Mouse (Mus musculus): ENCODE measurements around the gene Helt. TPM values are rescaled to one million over a fixed set of nuclear protein-coding genes. Genes with fewer than 3 reads are reported as not detected.

Gene Helt
- polyA plus RNA-seq (2016; fragmentation: Nextera tagmentation; extraction: Ambion mirVana), result 0.36 and 0.64 TPM in 2 replicates

- no peak within 1 kb of the TSS for H3K27ac ChIP-seq (replicated peaks)
- peak within 1 kb of the TSS; percentile 44 for H3K4me3 ChIP-seq
- under 1% methylated on average over 50 of the region's 50 CpGs for WGBS
- H3K4me1 ChIP-seq, result peaks cover 38% of the 10 kb centered on the region
- H3K27me3 ChIP-seq (replicated peaks; ENCODE audit: low read depth, poor library complexity, severe bottlenecking), result peaks cover 100% of the 10 kb centered on the region
- no peaks in the 10 kb centered on the region for H3K36me3 ChIP-seq (replicated peaks)
- DNase-seq (ENCODE audit: low spot score), result peak; percentile 53
- no peaks in the 10 kb centered on the region for H3K9me3 ChIP-seq
These were observed at the start of gene Helt for GRCm38 (mm10) chr8:46294181-46294892. Helt (minus strand) TSS chr8:46294671.

DNA sequence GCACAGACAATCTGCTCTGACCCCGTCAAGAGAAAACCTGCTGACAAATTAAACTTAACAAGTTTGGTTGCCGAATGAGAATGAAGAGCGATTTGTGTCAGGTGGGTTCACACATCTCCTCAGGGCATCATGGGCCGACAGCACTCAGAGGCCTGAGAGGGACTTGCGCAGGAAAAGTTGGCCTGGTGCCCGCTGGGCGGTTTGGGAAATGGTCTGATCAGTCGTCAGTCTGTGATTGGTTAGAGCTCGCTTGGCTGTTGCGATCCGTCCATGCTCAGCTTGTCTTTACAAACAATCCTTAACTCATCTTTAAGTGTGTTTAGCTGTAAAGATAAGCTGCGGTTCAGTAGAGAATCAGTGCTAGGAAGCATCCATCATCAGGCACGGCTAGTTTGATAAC lies 47.8 kb upstream of the Helt start:
- Histone ChIP-seq H3K4me1 (peaks cover 6% of the 10 kb centered on the region), H3K27ac (replicated peaks) (no peak overlapping the region), H3K4me3 (no peak overlapping the region), H3K36me3 (replicated peaks) (no peaks in the 10 kb centered on the region), H3K9me3 (no peaks in the 10 kb centered on the region), H3K27me3 (replicated peaks; ENCODE audit: low read depth, poor library complexity, severe bottlenecking) (no peaks in the 10 kb centered on the region)
- WGBS, result 87% methylated on average over 13 of the region's 13 CpGs
- no peak for DNase-seq (ENCODE audit: low spot score)

DNA sequence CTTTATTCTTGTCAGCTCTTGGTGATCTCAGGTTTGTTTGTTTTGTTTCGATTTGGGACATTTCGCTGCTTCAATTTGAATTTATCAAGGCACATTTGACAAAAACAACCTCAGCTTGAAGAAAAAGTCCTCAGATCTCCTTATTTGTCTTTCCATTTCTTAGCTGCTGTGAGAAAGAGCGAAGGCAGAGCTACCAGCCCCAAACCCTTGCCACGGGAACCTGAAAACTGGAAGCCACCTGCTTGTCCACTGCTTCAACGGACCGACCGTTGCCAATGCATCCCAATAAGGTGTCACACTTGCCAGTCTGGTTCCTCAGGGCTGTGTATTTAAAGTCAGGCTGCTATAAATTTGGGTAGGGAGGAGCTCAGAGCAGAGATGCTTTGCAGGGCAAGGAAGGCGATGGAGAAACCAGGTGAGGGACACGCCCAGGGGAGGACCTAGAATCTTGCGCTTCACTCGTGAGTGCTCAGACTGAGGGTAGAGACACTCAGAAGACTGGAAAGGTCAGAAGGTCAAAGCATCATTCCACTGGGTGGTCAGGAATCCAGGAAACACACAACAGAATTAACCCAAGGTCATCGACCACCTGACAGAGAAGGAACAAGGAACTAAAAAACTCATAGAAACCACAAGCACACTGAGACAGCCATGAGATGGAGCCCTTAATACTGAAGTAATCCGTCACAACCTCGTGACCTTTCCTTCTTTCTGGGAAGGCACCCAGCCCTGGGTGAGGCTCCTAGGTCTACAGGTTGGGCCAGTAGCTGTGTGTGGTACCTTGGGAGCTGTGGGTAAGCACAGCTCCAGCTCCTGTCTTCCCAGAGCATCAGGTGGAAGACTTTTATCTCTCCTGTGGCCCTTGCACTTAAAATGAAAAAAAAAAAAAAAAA lies 46.2 kb upstream of the Helt start:
- Histone ChIP-seq H3K27me3 (replicated peaks; ENCODE audit: low read depth, poor library complexity, severe bottlenecking) (no peaks in the 10 kb centered on the region), H3K9me3 (no peaks in the 10 kb centered on the region), H3K4me3 (no peak overlapping the region), H3K4me1 (peaks cover 6% of the 10 kb centered on the region), H3K36me3 (replicated peaks) (no peaks in the 10 kb centered on the region), H3K27ac (replicated peaks) (no peak overlapping the region)
- no peak for DNase-seq (ENCODE audit: low spot score)
- 81% methylated on average over 14 of the region's 14 CpGs for WGBS

DNA sequence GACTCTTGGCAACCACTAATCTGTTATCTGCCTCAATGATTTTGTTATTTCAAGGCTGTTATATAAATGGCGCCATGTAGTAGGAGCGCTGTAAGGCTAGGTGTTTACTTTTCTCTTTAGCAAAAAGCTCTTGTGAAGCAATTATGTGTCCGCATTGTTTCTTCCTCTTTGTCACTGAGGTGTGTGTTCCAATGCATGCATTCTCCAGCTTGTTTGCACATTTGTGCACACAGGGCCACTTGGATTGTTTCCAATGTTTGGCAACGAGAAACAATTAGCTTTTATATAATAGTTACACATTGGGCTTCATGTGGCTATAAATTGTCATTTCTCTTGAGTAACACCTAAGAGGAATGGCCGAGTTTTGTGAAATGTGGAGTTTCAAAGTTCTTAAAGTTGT lies 44.8 kb upstream of the Helt start:
- no peaks in the 10 kb centered on the region for H3K27me3 ChIP-seq (replicated peaks; ENCODE audit: low read depth, poor library complexity, severe bottlenecking)
- 89% methylated on average over 5 of the region's 5 CpGs for WGBS
- DNase-seq (ENCODE audit: low spot score), result no peak
- H3K27ac ChIP-seq (replicated peaks), result no peak overlapping the region
- H3K9me3 ChIP-seq, result no peaks in the 10 kb centered on the region
- no peaks in the 10 kb centered on the region for H3K36me3 ChIP-seq (replicated peaks)
- no peak overlapping the region for H3K4me3 ChIP-seq
- peaks cover 6% of the 10 kb centered on the region for H3K4me1 ChIP-seq

GRCm38 (mm10) chr8:46336351-46336750 lies 41.9 kb upstream of the Helt start:
- Histone ChIP-seq H3K27ac (replicated peaks) (no peak overlapping the region), H3K4me3 (no peak overlapping the region), H3K27me3 (replicated peaks; ENCODE audit: low read depth, poor library complexity, severe bottlenecking) (no peaks in the 10 kb centered on the region), H3K36me3 (replicated peaks) (no peaks in the 10 kb centered on the region), H3K9me3 (no peaks in the 10 kb centered on the region), H3K4me1 (peaks cover 9% of the 10 kb centered on the region)
- 94% methylated on average over 8 of the region's 8 CpGs for WGBS
- DNase-seq (ENCODE audit: low spot score), result no peak

DNA sequence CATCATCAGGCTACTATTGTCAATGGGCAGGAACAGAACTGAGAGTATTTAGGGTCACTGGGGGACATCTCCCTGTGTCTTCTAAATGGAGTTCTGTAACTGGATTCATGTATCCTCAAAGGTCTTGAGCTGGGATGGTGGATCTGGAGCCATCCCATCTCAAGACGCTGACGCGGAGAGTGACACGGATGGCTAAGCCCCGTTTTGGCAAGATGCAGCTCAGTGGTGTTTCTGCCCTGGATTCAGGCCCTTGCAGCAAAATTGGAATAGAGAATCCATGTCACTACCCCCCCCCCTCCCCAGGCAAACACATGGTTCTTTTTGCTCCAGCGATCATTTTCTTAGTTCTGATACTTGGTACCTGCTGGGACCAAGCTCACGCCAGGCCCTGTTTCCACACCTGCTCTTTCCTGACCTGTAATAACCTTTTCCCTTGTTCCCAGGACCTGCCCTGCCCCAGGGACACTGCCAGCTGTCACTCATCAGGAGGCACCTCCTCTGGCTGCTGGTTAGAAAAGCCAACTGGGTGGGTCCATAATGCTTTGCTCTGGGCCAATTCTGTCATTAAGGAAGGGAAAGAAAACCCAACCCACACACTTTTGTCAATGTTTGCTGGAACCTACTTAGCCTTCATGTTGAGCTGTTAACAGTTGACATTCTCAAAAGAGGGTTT lies 38.1 kb upstream of the Helt start:
- DNase-seq (ENCODE audit: low spot score), result no peak
- 83% methylated on average over 7 of the region's 7 CpGs for WGBS
- H3K27ac ChIP-seq (replicated peaks), result no peak overlapping the region

GRCm38 (mm10) chr8:46331801-46332200 lies 37.3 kb upstream of the Helt start:
- no peak overlapping the region for H3K4me3 ChIP-seq
- no peaks in the 10 kb centered on the region for H3K36me3 ChIP-seq (replicated peaks)
- 86% methylated on average over 5 of the region's 5 CpGs for WGBS
- H3K4me1 ChIP-seq, result peaks cover 4% of the 10 kb centered on the region; the same call in 1 of the 2 replicates
- H3K27me3 ChIP-seq (replicated peaks; ENCODE audit: low read depth, poor library complexity, severe bottlenecking), result no peaks in the 10 kb centered on the region
- H3K9me3 ChIP-seq, result no peaks in the 10 kb centered on the region
- no peak for DNase-seq (ENCODE audit: low spot score)
- H3K27ac ChIP-seq (replicated peaks), result no peak overlapping the region

More for the DNA sequence above, 38.1 kb upstream of the Helt start:
- H3K36me3 ChIP-seq (replicated peaks), result no peaks in the 10 kb centered on the region
- no peaks in the 10 kb centered on the region for H3K27me3 ChIP-seq (replicated peaks; ENCODE audit: low read depth, poor library complexity, severe bottlenecking)
- peaks cover 4% of the 10 kb centered on the region; the same call in 1 of the 2 replicates for H3K4me1 ChIP-seq
- no peak overlapping the region for H3K4me3 ChIP-seq
- H3K9me3 ChIP-seq, result no peaks in the 10 kb centered on the region

- no peaks in the 10 kb centered on the region for H3K27me3 ChIP-seq (replicated peaks; ENCODE audit: low read depth, poor library complexity, severe bottlenecking)
- H3K27ac ChIP-seq (replicated peaks), result no peak overlapping the region
- H3K4me3 ChIP-seq, result no peak overlapping the region
- WGBS, result 63% methylated on average over 4 of the region's 4 CpGs
- 0 out of 2 replicates have a peak, but pooled peaks cover 5% of the 10 kb centered on the region for H3K9me3 ChIP-seq
- H3K36me3 ChIP-seq (replicated peaks), result no peaks in the 10 kb centered on the region
- DNase-seq (ENCODE audit: low spot score), result no peak
- peaks cover 4% of the 10 kb centered on the region; the same call in 1 of the 2 replicates for H3K4me1 ChIP-seq
These were observed 34.9 kb upstream of the Helt start for GRCm38 (mm10) chr8:46329396-46329795.

DNA sequence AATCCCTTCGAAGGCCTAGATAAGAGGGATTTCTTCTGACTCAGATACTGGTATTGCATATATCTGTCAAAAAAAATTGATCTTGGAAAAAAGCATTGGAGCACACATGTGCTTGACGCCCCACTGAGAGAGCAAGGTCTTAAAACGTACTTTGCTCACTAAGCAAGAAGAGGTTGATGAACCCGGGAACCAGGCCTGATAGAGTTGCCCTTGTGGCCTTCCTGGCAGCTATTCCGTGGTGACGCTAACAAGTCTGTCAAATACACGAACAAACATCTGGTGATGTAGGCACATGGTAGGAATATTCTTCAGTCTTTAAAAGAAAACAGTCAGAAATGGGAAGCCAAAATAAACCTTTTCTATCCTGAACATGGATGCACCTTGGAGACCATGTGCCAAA lies 32.8 kb upstream of the Helt start:
- 92% methylated on average over 7 of the region's 7 CpGs for WGBS
- no peaks in the 10 kb centered on the region for H3K36me3 ChIP-seq (replicated peaks)
- H3K27me3 ChIP-seq (replicated peaks; ENCODE audit: low read depth, poor library complexity, severe bottlenecking), result no peaks in the 10 kb centered on the region
- no peak overlapping the region for H3K4me3 ChIP-seq
- no peaks in the 10 kb centered on the region; the same call in 1 of the 2 replicates for H3K4me1 ChIP-seq
- DNase-seq (ENCODE audit: low spot score), result no peak
- H3K9me3 ChIP-seq, result 0 out of 2 replicates have a peak, but pooled peaks cover 5% of the 10 kb centered on the region
- H3K27ac ChIP-seq (replicated peaks), result no peak overlapping the region

GRCm38 (mm10) chr8:46326715-46327114 lies 32.2 kb upstream of the Helt start:
- 81% methylated on average over 5 of the region's 5 CpGs for WGBS
- DNase-seq (ENCODE audit: low spot score), result no peak
- H3K27me3 ChIP-seq (replicated peaks; ENCODE audit: low read depth, poor library complexity, severe bottlenecking), result no peaks in the 10 kb centered on the region

GRCm38 (mm10) chr8:46324676-46325075 lies 30.2 kb upstream of the Helt start:
- 0 out of 2 replicates have a peak, but pooled peaks cover 5% of the 10 kb centered on the region for H3K9me3 ChIP-seq

More at GRCm38 (mm10) chr8:46326715-46327114, 32.2 kb upstream of the Helt start:
- Histone ChIP-seq H3K27ac (replicated peaks) (no peak overlapping the region), H3K36me3 (replicated peaks) (no peaks in the 10 kb centered on the region), H3K4me1 (no peaks in the 10 kb centered on the region; the same call in 1 of the 2 replicates), H3K9me3 (0 out of 2 replicates have a peak, but pooled peaks cover 5% of the 10 kb centered on the region), H3K4me3 (no peak overlapping the region)

GRCm38 (mm10) chr8:46323672-46324191 lies 29.3 kb upstream of the Helt start:
- Histone ChIP-seq H3K4me3 (no peak overlapping the region), H3K4me1 (no peaks in the 10 kb centered on the region; the same call in 1 of the 2 replicates), H3K36me3 (replicated peaks) (no peaks in the 10 kb centered on the region), H3K9me3 (0 out of 2 replicates have a peak, but pooled peaks cover 5% of the 10 kb centered on the region), H3K27ac (replicated peaks) (no peak overlapping the region), H3K27me3 (replicated peaks; ENCODE audit: low read depth, poor library complexity, severe bottlenecking) (no peaks in the 10 kb centered on the region)
- 88% methylated on average over 5 of the region's 5 CpGs for WGBS
- no peak for DNase-seq (ENCODE audit: low spot score)

More at GRCm38 (mm10) chr8:46324676-46325075, 30.2 kb upstream of the Helt start:
- H3K36me3 ChIP-seq (replicated peaks), result no peaks in the 10 kb centered on the region
- no peaks in the 10 kb centered on the region for H3K27me3 ChIP-seq (replicated peaks; ENCODE audit: low read depth, poor library complexity, severe bottlenecking)
- no peak for DNase-seq (ENCODE audit: low spot score)
- H3K4me1 ChIP-seq, result no peaks in the 10 kb centered on the region; the same call in 1 of the 2 replicates
- H3K4me3 ChIP-seq, result no peak overlapping the region
- 87% methylated on average over 5 of the region's 5 CpGs for WGBS
- no peak overlapping the region for H3K27ac ChIP-seq (replicated peaks)
